Mouse (Mus musculus) left cerebral cortex, adult 6 months (tissue): ENCODE data around the gene Tbc1d10c. TPM values are rescaled to one million over a fixed set of nuclear protein-coding genes. Genes with fewer than 3 reads are reported as not detected.

Source experiments
- long read RNA-seq, 2 experiments: library from polyadenylated mRNA; unstranded; transcript quantifications; one replicate each; pipeline ENCODE4 v2.0.0; 2019 to 2020
- polyA plus RNA-seq: library from polyadenylated mRNA; unstranded; fragments of <200 nt; fragmentation: Nextera tagmentation; gene quantifications from 2 replicates; pipeline ENCODE4 v1.2.3, GENCODE M21; 2021

Tbc1d10c gene
- 0.51 and 0.69 TPM in 2 replicates for polyA plus RNA-seq
- long read RNA-seq, experiment 1, partial matches to known transcripts, result 1 of 1 reads
- long read RNA-seq, experiment 1, other reads (novel, unspliced or antisense), result 0 of 1 reads
- long read RNA-seq, experiment 2, result 0 reads

GRCm38 (mm10) chr19:4190831-4191334 is at the start of gene Tbc1d10c:
Tbc1d10c (minus strand) TSS chr19:4191284.

DNA sequence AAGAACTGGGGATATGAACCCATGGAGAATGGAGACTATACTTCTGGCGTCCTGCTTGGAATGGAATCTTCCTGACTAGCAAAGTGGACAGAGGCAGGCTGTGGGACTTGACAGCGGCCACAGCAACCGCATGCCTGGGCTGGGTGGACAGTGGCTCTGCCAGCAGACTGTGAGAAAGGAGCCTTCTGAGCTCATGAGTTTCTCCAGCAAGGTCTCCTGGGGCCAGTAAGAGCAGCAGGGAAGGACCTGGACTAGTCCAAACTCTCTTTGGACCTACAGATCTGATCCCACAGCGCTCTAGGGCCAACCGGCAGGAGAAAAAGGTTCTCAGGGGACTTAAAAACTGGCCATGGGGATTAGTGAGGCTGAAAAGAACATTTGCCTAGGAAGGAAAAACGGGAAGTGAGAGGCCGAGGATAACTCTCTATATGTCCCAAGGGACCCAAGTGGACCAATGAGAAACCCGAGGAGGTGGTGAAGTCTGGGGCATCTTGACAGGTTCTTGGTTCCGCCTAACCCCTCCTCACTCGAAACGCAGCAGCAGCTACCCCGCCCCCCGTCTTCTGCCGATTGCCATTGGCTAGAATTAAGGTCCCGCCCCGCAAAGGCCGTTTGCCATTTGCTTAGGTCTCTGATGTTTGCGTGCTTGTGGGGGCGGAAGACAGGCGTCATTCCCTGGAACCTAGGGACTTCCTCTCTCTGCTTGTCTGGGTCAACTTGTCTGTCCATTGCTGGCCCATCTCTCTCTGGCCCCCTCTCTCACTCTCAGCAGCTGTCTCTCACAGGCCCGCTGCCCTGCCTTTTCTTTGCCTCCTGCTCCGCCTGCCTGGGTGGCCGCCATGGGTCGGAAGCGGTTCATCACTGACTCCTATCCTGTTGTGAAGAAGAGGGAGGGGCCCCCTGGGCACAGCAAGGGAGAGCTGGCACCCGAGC is 40.4 kb upstream of the Tbc1d10c start, which contains the start of gene Pold4:
Gene Pold4, plus strand, starts transcription at position 647 of the 933 bp plus-strand sequence.

GRCm38 (mm10) chr19:4214071-4214770 is 23.1 kb upstream of the Tbc1d10c start, which contains the start of the genes Clcf1 and AC109138.7:
Clcf1 (plus strand) TSS chr19:4214238.
AC109138.7 (plus strand) TSS chr19:4214357.

DNA sequence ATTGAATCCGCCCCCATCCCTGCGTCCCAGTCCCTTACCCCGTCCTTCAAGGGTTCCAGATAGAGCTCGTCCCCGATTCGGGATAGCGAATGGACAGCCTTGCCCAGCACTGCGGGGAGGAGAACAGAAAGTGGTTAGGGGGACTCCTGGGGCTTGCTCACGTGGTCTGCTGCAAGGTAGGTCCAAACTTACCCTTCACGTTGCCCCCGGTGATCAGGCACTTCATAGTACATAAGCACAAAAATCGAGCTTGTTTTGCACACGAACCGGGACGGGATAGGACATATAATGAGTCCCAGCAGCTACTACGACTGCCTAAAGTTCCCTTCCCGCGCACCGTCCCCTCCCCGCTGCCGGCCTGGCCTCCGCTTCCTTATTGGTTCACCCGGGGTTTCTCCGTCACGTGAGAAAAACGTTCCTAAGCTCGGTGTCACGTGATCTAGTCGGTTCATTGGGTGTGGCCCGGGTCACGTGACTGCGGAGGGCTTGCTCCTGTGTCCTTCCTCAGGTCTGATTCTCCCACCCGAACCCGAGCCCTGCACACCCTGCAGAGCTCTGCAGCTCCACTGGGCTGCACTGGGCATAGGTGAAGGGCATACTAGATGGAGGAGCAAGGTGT is 10.3 kb upstream of the Tbc1d10c start, which contains the start of gene Rad9a:
Gene Rad9a, minus strand, starts transcription at position 372 of the 619 bp plus-strand sequence.

DNA sequence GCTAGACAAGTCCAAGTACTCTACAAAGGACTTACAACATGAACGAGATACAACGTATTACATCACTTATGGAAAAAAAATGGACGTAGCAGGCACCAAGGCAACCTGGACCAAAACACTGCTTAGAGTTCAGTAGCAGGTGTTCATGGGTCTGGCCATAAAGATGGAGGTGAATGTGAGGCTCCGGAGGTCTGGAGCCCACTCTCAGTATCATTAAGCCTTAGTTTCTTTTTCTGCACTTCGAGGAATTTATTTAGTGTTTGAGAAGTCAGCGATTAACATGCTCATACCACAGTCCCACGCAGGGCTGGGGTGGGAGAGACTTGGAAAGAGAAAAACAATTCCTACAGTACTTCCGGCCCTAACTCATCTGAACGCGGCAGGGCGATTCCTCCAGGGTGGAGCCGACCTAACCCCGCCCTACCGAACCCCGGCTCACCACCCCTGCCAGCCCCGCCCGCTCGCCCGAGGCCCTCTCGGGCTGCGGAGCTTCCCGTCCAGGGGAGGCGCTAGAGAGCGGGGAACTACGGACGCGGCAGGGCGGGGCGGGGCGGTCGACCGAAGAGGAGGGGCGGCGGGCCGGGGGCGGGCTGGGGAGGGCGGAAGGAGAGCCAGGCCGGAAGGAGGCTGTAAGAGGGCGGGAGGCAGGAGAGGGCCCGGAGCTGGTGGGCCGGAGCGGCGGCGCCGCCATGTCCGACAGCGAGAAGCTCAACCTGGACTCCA is 605 bp upstream of the Tbc1d10c start, which contains the start of gene Ppp1ca:
Gene Ppp1ca, plus strand, starts transcription at position 538 of the 723 bp plus-strand sequence.

GRCm38 (mm10) chr19:4175368-4175947 is 15.6 kb downstream of the Tbc1d10c start, which contains the start of gene Carns1:
Carns1 (minus strand) TSS chr19:4175479.

GRCm38 (mm10) chr19:4162646-4163542 is 28.2 kb downstream of the Tbc1d10c start, which contains the start of gene Rps6kb2:
Rps6kb2 (minus strand) TSS chr19:4163354.

DNA sequence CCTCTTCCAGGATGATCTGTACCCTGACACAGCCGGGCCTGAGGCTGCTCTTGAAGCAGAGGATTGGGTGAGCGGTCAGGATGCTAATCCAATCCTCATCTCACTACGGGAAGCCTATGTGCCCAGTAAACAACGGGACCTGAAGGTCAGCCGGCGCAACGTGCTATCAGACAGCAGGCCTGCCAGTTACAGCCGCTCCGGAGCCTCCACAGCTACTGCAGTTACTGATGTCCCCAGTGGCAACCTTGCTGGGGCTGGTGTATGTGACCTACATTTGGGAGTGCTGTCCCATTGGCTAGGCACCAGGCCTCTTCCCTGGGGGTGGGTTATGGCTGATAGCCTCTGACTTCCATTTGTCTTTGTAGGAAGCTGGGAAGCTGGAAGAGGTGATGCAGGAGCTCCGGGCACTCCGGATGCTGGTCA is 37.8 kb downstream of the Tbc1d10c start, which contains the start of gene Ptprcap:
Gene Ptprcap, plus strand, starts transcription at position 373 of the 423 bp plus-strand sequence.

DNA sequence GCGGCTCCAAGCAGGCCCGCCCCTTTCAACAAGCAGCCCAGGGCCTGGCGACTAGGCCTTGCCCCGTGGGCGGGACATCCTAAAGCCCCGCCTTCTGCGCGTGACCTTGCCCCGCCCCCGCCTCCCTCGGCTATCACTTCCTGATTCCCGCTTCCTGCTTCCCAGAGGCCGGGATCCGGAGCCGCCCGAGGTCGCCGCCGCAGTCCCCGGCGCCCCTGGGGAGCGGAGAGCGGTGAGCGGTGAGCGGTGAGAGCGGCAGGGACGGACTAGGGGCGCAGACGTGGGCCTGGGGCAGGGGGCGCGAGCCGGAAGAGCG is 42.6 kb downstream of the Tbc1d10c start, which contains the start of gene Coro1b:
Gene Coro1b, plus strand, starts transcription at position 129 of the 316 bp plus-strand sequence.

DNA sequence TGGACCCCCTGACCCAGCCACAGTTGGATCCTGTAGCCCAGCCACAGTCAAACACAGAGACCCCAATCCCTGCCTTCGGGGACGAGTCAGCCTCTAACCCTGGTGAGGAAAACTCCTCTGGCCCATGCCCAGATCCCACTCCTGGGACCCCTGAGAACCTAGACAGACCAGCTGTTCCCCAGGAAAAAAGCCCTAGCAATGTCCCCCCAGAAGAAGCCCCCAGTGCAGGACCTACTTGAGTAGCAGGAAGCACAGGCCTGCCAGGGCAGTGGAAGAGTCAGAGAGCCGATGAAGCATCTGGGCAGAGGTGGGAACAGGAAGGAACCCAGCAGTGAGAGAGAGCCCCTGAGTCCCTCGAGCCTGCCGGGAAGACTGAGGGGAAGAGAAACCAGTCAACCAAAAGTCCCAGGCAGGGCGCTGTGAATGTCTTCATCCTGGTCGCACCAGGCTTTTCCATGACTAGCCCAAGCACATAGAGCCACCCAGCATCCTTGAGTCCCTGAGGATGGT is 47.3 kb downstream of the Tbc1d10c start, which contains the start of gene Cabp4:
Gene Cabp4, minus strand, starts transcription at position 275 of the 510 bp plus-strand sequence.

GRCm38 (mm10) chr19:4139446-4139845 is 51.6 kb downstream of the Tbc1d10c start, which contains the start of gene Gpr152:
Gpr152 (plus strand) TSS chr19:4139787.

Other genes starting within 250 kb of the Tbc1d10c start
- gene Aldh3b3, start 232.6 kb downstream of the Tbc1d10c start, polyA plus RNA-seq, result 0.13 TPM in 1 of 2 replicates, not detected in the other
- 2.0 and 2.7 TPM in 2 replicates for gene Aldh3b2, start 219.0 kb downstream of the Tbc1d10c start, polyA plus RNA-seq
- 3.2 and 3.9 TPM in 2 replicates for gene Acy3, start 204.7 kb downstream of the Tbc1d10c start, polyA plus RNA-seq
- not detected in 2 replicates for gene Tbx10, start 198.5 kb downstream of the Tbc1d10c start, polyA plus RNA-seq
- 21.4 and 23.0 TPM in 2 replicates for gene Nudt8, start 190.7 kb downstream of the Tbc1d10c start, polyA plus RNA-seq
- 0.13 and 0.21 TPM in 2 replicates for gene Gm49405, start 190.7 kb downstream of the Tbc1d10c start, polyA plus RNA-seq
- gene Doc2g, start 188.0 kb downstream of the Tbc1d10c start, polyA plus RNA-seq, result 2.1 and 3.3 TPM in 2 replicates
- 400 and 516 TPM in 2 replicates for gene Ndufv1, start 178.5 kb downstream of the Tbc1d10c start, polyA plus RNA-seq
- gene Gstp1, start 153.3 kb downstream of the Tbc1d10c start, polyA plus RNA-seq, result 1,005 and 1,067 TPM in 2 replicates
- 2.2 and 7.2 TPM in 2 replicates for gene Gstp2, start 145.3 kb downstream of the Tbc1d10c start, polyA plus RNA-seq
- gene Gstp3, start 131.7 kb downstream of the Tbc1d10c start, polyA plus RNA-seq, result not detected in 2 replicates
- not detected in 2 replicates for gene Cabp2, start 109.7 kb downstream of the Tbc1d10c start, polyA plus RNA-seq
- gene Cdk2ap2, start 94.1 kb downstream of the Tbc1d10c start, polyA plus RNA-seq, result 52.6 and 68.9 TPM in 2 replicates
- 53.9 and 65.8 TPM in 2 replicates for gene Pitpnm1, start 91.3 kb downstream of the Tbc1d10c start, polyA plus RNA-seq
- 168 and 240 TPM in 2 replicates for gene Aip, start 65.4 kb downstream of the Tbc1d10c start, polyA plus RNA-seq
- not detected in 2 replicates for gene Gpr152, start 51.5 kb downstream of the Tbc1d10c start, polyA plus RNA-seq
- gene Cabp4, start 47.3 kb downstream of the Tbc1d10c start, polyA plus RNA-seq, result 0.06 and 0.11 TPM in 2 replicates
- gene Coro1b, start 42.7 kb downstream of the Tbc1d10c start, polyA plus RNA-seq, result 87.0 and 103 TPM in 2 replicates
- gene Ptprcap, start 37.7 kb downstream of the Tbc1d10c start, polyA plus RNA-seq, result 0.72 and 1.4 TPM in 2 replicates
- gene Rps6kb2, start 27.9 kb downstream of the Tbc1d10c start, polyA plus RNA-seq, result 11.8 and 16.7 TPM in 2 replicates
- gene Carns1, start 15.8 kb downstream of the Tbc1d10c start, polyA plus RNA-seq, result 4.2 and 4.3 TPM in 2 replicates
- gene Ppp1ca, start 781 bp upstream of the Tbc1d10c start, polyA plus RNA-seq, result 387 and 460 TPM in 2 replicates
- gene Rad9a, start 10.4 kb upstream of the Tbc1d10c start, polyA plus RNA-seq, result 6.8 and 7.0 TPM in 2 replicates
- 0.19 and 0.76 TPM in 2 replicates for gene Clcf1, start 23.0 kb upstream of the Tbc1d10c start, polyA plus RNA-seq
- gene AC109138.7, start 23.1 kb upstream of the Tbc1d10c start, polyA plus RNA-seq, result not detected in 2 replicates
- 31.3 and 44.7 TPM in 2 replicates for gene Pold4, start 40.6 kb upstream of the Tbc1d10c start, polyA plus RNA-seq
- 5.3 and 7.5 TPM in 2 replicates for gene Ssh3, start 77.9 kb upstream of the Tbc1d10c start, polyA plus RNA-seq
- 54.6 and 59.2 TPM in 2 replicates for gene Ankrd13d, start 91.9 kb upstream of the Tbc1d10c start, polyA plus RNA-seq
- gene Grk2, start 114.9 kb upstream of the Tbc1d10c start, polyA plus RNA-seq, result 62.5 and 70.5 TPM in 2 replicates
- 8.5 and 13.1 TPM in 2 replicates for gene Kdm2a, start 207.0 kb upstream of the Tbc1d10c start, polyA plus RNA-seq
- gene Rhod, start 248.1 kb upstream of the Tbc1d10c start, polyA plus RNA-seq, result 0.95 and 1.1 TPM in 2 replicates